Mouse (Mus musculus): ENCODE data around the gene Smoc1.

- TF ChIP-seq CTCF (IDR thresholded peaks at IDR 0.05; ENCODE audit: borderline replicate concordance, control insufficient read depth, extremely low read depth, insufficient read depth, low read length, poor library complexity), result no peak
- no peak for TF ChIP-seq POLR2A (IDR thresholded peaks at IDR 0.05; ENCODE audit: control insufficient read depth, extremely low read depth, insufficient read depth, low read length, poor library complexity)
These were observed 53.7 kb downstream of the Smoc1 start for GRCm38 (mm10) chr12:81080345-81080744.

Measured in thymus, adult 2 months (tissue).